Mouse (Mus musculus) gastrocnemius, adult 2 months (tissue): Measurements from ENCODE around the gene Loxl3. TPM values are rescaled to one million over a fixed set of nuclear protein-coding genes. Genes with fewer than 3 reads are reported as not detected.

Experiments used
- DNase-seq: peaks from one replicate; pipeline ENCODE4 v3.0.0; 2022
- H3K27ac ChIP-seq: fragments of 200-600 bp; 2 replicates; pipeline ENCODE4 v1.8.1; 2022; ENCODE audit warnings: mild to moderate bottlenecking
- H3K4me3 ChIP-seq: fragments of 200-600 bp; 2 replicates; pipeline ENCODE4 v1.8.1; 2022; ENCODE audit warnings: mild to moderate bottlenecking, moderate library complexity
- CTCF ChIP-seq: fragments of 200-600 bp; IDR thresholded peaks from 2 replicates; pipeline ENCODE4 v1.8.1; 2022; ENCODE audit warnings: antibody characterized with exemption, mild to moderate bottlenecking, moderate library complexity
- intact Hi-C: fragments of 180-260 bp; cut with DNase I; formaldehyde crosslinking; loops from one replicate; pipeline ENCODE4 v1.15.1; 2025
- total RNA-seq, 2 experiments: library from RNA; stranded (reverse); gene quantifications; 2 replicates each; pipeline ENCODE4 v1.2.3; 2021

The Loxl3 gene
- total RNA-seq, 2 experiments from 2014 or later: 2.1 to 3.5 TPM

- no peak for TF ChIP-seq CTCF
- H3K27ac ChIP-seq: no peak overlapping the region
- intact Hi-C loops: no loop called here
- no peak for DNase-seq
- no peak overlapping the region for H3K4me3 ChIP-seq
Measured at GRCm38 (mm10) chr6:83023008-83023407, 11.0 kb upstream of the Loxl3 start.

DNA sequence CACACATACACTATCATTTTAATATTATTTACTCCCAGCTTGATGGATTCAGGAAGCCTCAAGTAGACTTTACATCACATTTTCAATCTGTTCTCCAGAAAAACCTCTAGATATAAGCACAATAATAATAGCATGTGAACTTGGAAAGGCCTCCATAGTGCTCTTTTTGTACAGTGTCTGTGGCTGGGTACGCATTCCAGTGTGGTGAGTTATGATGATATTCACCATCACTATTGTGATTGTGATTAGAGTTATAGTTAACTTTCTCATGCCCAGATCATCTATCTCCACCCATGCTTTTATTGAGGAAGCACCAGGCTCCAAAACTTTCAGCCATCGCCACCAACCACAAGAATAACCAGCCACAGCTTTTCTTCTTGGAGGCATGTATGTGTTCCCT, 10.2 kb upstream of the Loxl3 start:
- Histone ChIP-seq H3K27ac (no peak overlapping the region), H3K4me3 (no peak overlapping the region)
- no peak for DNase-seq
- no peak for TF ChIP-seq CTCF
- intact Hi-C loops: no loop called here

DNA sequence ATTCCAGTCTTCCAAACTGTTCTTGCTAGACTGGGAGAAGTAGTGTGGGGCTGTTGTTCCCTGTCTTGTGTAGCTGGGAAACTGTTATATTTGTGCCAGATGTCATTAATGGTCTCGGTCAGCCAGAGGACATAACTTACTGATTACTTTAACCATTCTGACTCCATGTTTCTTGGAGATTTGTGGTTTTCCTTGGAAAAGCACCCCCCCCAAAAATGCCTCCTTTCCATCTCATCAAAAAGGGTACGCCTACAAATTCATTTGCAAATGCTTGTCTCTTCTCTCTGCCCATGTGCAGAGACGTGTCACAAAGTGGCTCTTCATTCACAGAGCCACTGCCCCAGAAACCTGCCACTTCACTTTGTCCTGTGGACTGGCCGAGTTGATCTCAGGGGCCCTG, 9.6 kb upstream of the Loxl3 start:
- Histone ChIP-seq H3K27ac (no peak overlapping the region), H3K4me3 (no peak overlapping the region)
- intact Hi-C loops: no loop called here
- TF ChIP-seq CTCF: no peak
- DNase-seq: no peak

GRCm38 (mm10) chr6:83025221-83025620, 8.8 kb upstream of the Loxl3 start:
- intact Hi-C loops: no loop called here
- Histone ChIP-seq H3K4me3 (no peak overlapping the region), H3K27ac (no peak overlapping the region)
- no peak for TF ChIP-seq CTCF
- no peak for DNase-seq

DNA sequence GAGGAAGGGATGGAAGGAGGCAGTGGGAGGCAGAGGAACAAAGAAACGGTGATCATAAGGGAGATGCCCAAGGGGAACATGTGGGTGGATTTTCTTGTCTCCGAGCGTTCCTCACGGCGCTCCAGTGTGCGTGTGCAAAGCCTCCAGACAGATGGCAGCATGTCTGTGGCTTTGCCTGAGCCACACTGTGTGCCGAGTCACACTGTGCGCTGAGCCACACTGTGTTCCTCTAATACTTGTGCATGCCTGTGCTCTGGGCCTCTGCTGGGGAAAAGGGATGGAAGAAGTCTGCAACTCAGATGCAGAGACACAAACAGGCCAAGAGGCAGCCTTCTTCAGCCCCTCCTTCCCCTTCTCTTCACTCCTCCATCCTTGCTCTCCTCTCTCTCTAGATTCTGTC, 6.7 kb upstream of the Loxl3 start:
- intact Hi-C loops: no loop called here
- DNase-seq: no peak
- TF ChIP-seq CTCF: no peak
- H3K4me3 ChIP-seq: no peak overlapping the region
- H3K27ac ChIP-seq: peak overlapping the region; percentile 68

GRCm38 (mm10) chr6:83027706-83028105, 6.3 kb upstream of the Loxl3 start:
- H3K4me3 ChIP-seq: no peak overlapping the region
- no peak for TF ChIP-seq CTCF
- peak overlapping the region; percentile 68 for H3K27ac ChIP-seq
- peak; percentile 53 for DNase-seq
- intact Hi-C loops: no loop called here

DNA sequence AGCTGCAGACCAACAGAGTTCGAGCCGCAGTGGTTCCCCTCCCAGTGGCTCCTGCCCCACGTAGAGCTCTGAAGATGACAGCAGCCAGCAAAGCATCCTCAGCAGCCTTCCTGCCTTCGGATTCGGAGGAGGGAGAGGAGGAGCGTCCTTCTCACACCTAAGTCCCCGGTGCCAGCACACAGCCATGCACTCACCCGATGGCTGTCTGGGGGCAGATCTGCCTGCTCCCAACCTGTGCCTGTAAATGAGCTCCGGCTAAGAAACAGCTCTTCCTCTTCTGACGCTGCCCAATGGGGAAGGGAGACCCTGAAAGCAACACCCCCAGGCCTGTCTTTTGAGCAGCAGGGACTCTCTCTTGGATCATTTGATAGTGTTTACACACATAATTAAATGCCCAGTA, 4.2 kb upstream of the Loxl3 start:
- no peak for DNase-seq
- Histone ChIP-seq H3K27ac (peak overlapping the region; percentile 57), H3K4me3 (no peak overlapping the region)
- no peak for TF ChIP-seq CTCF
- intact Hi-C loops: no loop called here

DNA sequence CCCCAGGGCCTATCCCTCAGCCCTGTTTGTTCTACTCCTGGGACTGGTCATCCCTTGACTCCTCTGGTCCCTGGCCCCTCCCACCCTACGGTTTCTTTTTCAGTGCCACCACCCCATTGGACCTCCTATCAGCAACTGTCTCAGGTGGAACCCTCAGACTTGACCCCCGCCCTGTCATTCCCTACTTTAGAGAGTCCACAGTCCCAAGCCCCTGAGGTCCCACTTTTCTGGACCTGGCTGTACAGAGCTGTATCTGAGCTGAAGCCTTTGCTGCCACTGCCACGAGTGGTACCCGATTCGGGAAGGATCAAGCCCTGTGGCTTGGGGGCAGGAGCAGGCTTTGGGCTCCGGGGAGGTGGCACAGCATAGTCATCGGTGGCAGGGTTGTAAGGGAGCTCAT, 2.9 kb upstream of the Loxl3 start:
- peak overlapping the region; percentile 88 for H3K27ac ChIP-seq
- H3K4me3 ChIP-seq: peak overlapping the region; percentile 81
- no peak for TF ChIP-seq CTCF
- intact Hi-C loops: no loop called here
- no peak for DNase-seq

GRCm38 (mm10) chr6:83031921-83032590, 1.9 kb upstream of the Loxl3 start:
- TF ChIP-seq CTCF: no peak
- intact Hi-C loops: no loop called here
- Histone ChIP-seq H3K27ac (peak overlapping the region; percentile 88), H3K4me3 (peak overlapping the region; percentile 81)
- DNase-seq: no peak

DNA sequence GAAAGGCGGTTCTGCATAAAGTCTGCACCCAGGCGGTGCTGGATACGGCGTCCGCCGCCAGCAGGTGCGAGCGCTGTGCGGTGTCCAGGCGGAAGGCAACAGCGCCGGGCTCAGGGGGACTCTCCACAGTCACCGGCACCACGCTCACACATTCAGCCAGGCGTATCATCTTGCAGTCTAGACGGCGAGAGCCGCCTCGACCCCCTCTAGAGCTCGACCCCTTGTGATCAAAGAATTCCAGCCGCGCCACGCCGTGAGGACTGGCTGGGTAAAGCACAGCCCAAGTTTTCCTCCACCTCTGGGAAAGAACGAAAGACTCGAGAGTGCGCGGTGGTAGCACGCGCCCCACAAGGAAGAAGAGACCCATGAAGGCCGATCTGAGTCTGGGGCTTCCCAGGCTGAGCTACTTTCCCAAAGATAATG, 1.2 kb upstream of the Loxl3 start:
- intact Hi-C loops: no loop called here
- Histone ChIP-seq H3K27ac (peak overlapping the region; percentile 88), H3K4me3 (peak overlapping the region; percentile 81)
- TF ChIP-seq CTCF: no peak
- peak; percentile 50 for DNase-seq

GRCm38 (mm10) chr6:83034463-83035055, 586 bp downstream of the Loxl3 start:
- Histone ChIP-seq H3K4me3 (peak overlapping the region; percentile 81), H3K27ac (peak overlapping the region; percentile 88)
- no peak for TF ChIP-seq CTCF
- intact Hi-C loops: no loop called here
- DNase-seq: no peak

GRCm38 (mm10) chr6:83037188-83037587, 3.2 kb downstream of the Loxl3 start:
- Histone ChIP-seq H3K4me3 (no peak overlapping the region), H3K27ac (no peak overlapping the region)
- TF ChIP-seq CTCF: no peak
- no peak for DNase-seq
- intact Hi-C loops: no loop called here

DNA sequence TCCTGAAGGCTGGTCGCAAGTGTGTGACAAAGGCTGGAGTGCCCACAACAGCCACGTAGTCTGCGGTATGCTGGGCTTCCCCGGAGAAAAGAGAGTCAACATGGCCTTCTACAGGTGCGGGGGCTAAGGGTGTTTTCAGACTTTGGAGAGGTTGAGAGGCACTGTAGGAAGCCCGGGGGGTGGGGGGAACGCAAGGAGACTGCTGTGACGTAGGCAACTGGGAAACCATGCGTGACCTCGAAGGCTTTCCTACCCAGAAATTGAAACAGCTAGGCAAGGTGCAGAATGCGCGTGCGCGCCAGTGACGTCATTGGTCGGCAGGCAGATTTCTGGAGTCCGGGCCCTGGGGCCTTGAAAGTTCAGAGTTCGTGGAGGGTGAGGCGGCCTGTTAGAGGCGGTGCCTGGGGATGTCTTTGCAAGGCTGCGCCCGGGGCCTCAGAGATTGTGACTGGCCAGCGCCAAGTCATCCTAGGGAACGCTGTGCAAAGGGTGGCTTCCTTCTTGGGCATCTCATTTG, 4.6 kb downstream of the Loxl3 start:
- intact Hi-C loops: no loop called here
- H3K27ac ChIP-seq: peak overlapping the region; percentile 46
- TF ChIP-seq CTCF: no peak
- H3K4me3 ChIP-seq: peak overlapping the region; percentile 63
- peak; percentile 93 for DNase-seq

DNA sequence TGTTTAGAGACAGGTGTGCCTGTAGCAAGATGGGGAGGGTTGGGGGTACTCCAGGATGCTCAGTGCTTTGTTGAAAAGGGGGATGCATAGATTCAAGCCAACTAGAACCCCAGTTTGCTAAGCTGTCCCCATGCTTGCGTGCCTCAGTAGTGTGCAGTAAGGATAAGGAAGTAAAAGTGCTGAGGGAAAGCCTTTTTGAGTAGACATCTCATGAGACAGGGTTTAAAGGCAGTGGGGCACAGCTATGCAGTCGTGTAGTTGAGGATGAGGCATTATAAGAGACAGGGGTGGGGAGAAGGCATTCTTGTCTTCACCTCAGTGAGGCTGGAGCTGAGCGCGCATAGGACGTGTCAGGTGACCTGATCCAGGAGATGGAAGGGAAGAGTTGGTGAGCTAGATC, 6.6 kb downstream of the Loxl3 start:
- Histone ChIP-seq H3K27ac (no peak overlapping the region), H3K4me3 (no peak overlapping the region)
- no peak for TF ChIP-seq CTCF
- intact Hi-C loops: no loop called here
- DNase-seq: no peak
